Mouse (Mus musculus) lung, postnatal 0 days (tissue): ENCODE results near the gene Ap1ar.

ENCODE experiments used
- CTCF ChIP-seq: IDR thresholded peaks from 2 replicates; pipeline ENCODE4 v1.5.1; 2016; ENCODE audit warnings: antibody characterized with exemption, mild to moderate bottlenecking
- EP300 ChIP-seq: IDR thresholded peaks from 2 replicates; pipeline ENCODE4 v1.6.1; 2016; ENCODE audit warnings: antibody characterized with exemption, mild to moderate bottlenecking, control low read depth

DNA sequence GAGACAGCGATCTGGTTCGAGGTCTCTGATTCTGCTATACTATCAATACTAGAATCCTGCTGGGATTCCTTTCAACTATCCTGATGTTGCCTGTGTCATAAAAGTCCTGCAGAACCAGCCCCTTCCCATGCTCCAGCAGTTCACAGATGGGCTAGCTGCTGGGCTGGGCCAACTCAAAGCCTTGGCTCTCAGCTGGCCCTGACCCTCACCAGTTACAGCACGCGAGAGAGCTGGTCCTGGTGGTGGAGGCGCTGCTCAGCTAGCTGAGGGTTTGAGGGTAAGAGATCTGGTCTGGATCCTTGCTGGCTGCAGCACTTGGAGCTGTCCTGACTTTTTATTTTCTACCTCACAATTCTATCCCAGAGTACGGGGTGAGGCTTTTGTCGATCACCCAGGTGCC, 10.8 kb downstream of the Ap1ar start:
- TF ChIP-seq CTCF: no peak
- TF ChIP-seq EP300: no peak
